Mouse (Mus musculus) Patski (cell line): ENCODE results near the gene Herc6. TPM values are rescaled to one million over a fixed set of nuclear protein-coding genes. Genes with fewer than 3 reads are reported as not detected.

Source experiments
- ATAC-seq: fragments of 100-300 bp; one replicate; pipeline ENCODE4 v1.8.0; 2021
- CTCF ChIA-PET: fragments of 350-600 bp; sonication (Branson Sonifier 250); formaldehyde crosslinking; loops from one replicate; lab custom pipeline; 2022; ENCODE audit warnings: inconsistent platforms; lab: Charles Lee
- POLR2A ChIA-PET: fragments of 350-600 bp; sonication (Branson Sonifier 250); formaldehyde crosslinking; loops from one replicate; lab custom pipeline; 2022; ENCODE audit warnings: antibody characterized with exemption, inconsistent platforms; lab: Charles Lee
- DNase-seq: peaks from one replicate; pipeline ENCODE4 v3.0.0-alpha.2; 2011; ENCODE audit warnings: low read depth, low spot score
- H3K27me3 ChIP-seq: fragments of 371-371 bp; one replicate; pipeline ENCODE4 v1.5.1; 2021
- CTCF ChIP-seq: fragments of 100-300 bp; IDR thresholded peaks from one replicate; pipeline ENCODE4 v1.5.1; 2021
- in situ Hi-C: fragments of 300-500 bp; cut with MboI; formaldehyde crosslinking; loops from 3 replicates; pipeline ENCODE4 v1.11.1; 2018; ENCODE audit warnings: low pct_unique_long_range_greater_than_20kb, mixed read lengths
- polyA plus RNA-seq: library from polyadenylated mRNA; unstranded; gene quantifications from one replicate; pipeline ENCODE4 v1.2.3, GENCODE M21; 2021

The Herc6 gene
- polyA plus RNA-seq, 1 experiment from 2014 or later: 13.5 TPM

DNA sequence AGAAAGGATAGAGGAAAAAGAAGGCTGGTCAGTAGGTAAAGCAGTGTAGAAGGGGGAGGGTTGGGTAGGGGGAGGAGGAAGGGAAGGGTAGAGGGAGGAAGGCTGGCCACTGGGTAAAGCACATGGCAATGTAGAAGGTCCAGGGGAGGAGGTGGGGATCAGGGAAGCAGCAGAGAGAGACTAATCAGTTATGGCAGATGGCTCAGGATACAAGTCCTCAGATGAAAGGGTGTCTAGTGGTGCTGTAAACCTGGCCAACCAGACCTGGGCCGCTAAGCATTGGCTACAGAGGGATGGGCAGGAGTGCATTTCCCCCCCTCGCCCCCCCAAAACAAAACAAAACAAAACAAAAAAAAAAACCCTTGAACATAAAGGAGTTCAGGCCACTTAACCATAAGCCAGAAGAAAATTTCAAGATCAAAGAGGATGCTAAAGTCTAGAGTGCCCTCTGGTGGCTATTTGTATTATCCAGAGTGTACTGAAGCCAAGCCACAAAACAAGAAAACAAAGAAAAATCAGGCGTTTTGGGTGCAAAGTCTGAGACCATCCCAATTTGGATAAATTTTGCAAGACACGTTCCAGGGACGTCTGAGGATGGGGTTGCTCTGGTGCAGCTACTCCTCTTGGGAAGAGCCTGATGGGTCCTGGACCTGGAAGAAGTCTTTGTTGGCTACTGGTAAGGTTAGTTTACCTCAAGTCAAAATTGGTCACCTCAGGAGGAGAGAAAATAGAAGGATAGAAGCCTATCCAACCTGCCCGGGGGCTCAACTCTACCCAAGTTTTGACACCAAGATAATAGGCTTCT lies 10.4 kb upstream of the Herc6 start:
- DNase-seq (no peak), ATAC-seq (peak; percentile 69)
- in situ Hi-C loops: loop anchor here (5.0 to 10.0 kb wide), 2 partner anchors 136 to 763 kb away; no protein-coding TSS in a partner anchor
- POLR2A ChIA-PET: no interaction called here
- H3K27me3 ChIP-seq: no peaks in the 10 kb centered on the region
- CTCF ChIA-PET: interaction anchor here (0.9 kb wide), 1 partner anchor 289 kb away, joined by 4 read pairs; no protein-coding TSS in a partner anchor
- TF ChIP-seq CTCF: peak; percentile 72

DNA sequence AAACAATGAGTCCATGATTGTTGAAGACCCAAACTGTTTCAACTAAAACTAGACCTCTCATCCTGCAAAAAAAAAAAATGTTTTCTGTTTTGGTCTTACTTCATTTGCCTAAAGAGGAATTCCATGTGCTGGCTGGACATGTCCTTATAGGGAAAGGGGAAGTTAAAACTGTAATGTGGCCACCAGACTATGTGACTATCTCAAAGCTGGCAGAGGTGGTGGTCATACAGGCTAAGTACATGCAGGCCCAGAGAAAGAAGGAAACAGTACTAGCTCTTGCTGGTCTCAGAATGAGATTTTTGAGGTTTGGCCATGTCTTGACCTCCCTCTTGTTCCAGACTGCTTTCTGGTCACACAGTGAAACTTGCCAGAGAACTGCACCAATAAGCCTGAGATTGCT lies 9.2 kb upstream of the Herc6 start:
- ATAC-seq (no peak), DNase-seq (no peak)
- ChIA-PET POLR2A (no interaction called here), CTCF (interaction anchor here (1.2 kb wide), 1 partner anchor 38 kb away, joined by 3 read pairs; no protein-coding TSS in a partner anchor)
- TF ChIP-seq CTCF: no peak
- in situ Hi-C loops: loop anchor here (5.0 to 10.0 kb wide), 2 partner anchors 137 to 764 kb away; no protein-coding TSS in a partner anchor
- H3K27me3 ChIP-seq: no peaks in the 10 kb centered on the region

DNA sequence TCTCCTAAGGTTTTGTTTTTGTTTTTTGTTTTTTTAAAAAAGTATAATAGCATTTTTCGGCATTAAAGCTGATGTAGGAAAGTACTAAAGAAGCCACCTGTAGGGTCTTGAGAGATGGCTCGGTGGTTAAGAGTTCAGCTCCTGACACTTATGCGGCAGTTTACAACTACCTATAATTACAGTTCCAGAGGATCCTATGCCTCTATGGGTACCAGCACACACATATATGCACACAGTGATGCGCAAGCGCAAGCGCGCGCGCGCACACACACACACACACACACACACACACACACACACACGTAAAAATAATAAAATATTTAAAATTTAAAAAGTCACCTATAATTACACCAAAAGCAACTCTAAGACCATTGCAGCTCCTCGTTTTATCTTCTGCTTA lies 795 bp downstream of the Herc6 start:
- ATAC-seq (no peak), DNase-seq (no peak)
- ChIA-PET POLR2A (interaction anchor here (1.9 kb wide), 1 partner anchor 47 kb away, joined by 7 read pairs; no protein-coding TSS in a partner anchor), CTCF (interaction anchor here (1.1 to 1.7 kb wide), 6 partner anchors 9 to 231 kb away, joined by 3 to 7 read pairs (median 4); partner anchors contain the start of gene Ppm1k)
- TF ChIP-seq CTCF: no peak
- in situ Hi-C loops: no loop called here
- no peaks in the 10 kb centered on the region for H3K27me3 ChIP-seq

DNA sequence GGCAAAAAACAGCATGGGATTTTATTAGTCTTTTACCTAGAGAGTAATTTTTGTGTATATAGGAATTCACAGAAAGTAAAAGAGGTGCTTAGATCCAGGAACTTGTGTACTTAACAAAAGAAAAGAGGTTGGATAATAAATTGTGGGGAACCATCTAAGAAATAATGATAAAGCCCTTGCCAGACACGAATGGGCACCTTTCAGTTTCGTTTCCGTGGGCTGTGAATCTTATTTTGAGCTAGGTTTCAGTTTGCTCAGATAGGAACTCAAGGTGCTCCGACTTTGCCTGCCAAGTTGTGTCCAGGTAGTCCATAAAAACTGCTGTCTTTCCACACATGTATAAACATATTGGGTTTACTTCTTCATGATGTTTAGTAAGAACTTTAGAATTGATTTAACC lies 1.6 kb downstream of the Herc6 start:
- DNase-seq (no peak), ATAC-seq (no peak)
- in situ Hi-C loops: no loop called here
- H3K27me3 ChIP-seq: no peaks in the 10 kb centered on the region
- POLR2A ChIA-PET: no interaction called here
- CTCF ChIA-PET: interaction anchor here (1.1 to 1.7 kb wide), 2 partner anchors 27 to 48 kb away, joined by 3 to 7 read pairs; partner anchors contain the start of gene Ppm1k
- no peak for TF ChIP-seq CTCF

DNA sequence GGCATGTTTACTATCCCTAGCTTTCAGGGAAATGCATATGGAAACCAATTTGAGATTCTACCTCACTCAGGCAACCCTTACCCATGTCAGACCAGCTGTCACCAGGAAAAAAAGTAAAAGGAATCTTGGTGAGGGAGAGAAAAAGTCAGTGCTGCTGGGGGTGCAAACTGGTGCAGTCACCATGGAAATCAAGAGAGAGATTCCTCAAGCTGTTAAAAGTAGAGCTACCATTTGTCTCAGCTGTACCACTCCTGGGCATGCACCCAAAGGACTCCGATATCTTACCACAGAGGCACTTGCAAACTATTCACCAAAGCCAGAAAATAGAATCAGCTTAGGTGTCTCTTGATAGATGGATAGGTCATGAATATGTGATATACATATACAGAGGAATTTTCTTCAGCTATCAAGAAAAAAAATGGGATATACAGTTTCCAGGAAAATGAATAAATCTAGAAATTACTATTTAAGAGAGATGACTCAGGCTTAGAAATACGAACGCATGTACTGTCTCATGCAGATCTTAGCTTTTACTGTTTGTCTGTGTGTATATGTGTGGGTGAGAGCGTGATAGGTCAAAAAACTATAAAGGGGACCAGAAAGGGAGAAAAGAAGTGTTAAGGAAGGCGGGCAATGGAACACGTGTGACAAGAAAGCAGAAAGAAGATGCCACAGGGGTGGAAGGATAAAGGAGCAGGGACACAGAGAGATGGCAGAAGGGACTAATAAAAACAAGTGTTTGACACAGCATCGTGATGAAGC lies 24.9 kb downstream of the Herc6 start:
- ChIA-PET POLR2A (interaction anchor here (0.8 kb wide), 1 partner anchor 41 kb away, joined by 3 read pairs; no protein-coding TSS in a partner anchor), CTCF (interaction anchor here (1.1 to 1.3 kb wide), 2 partner anchors 10 to 48 kb away, joined by 3 to 6 read pairs; no protein-coding TSS in a partner anchor)
- no peak for DNase-seq
- no peak for ATAC-seq
- in situ Hi-C loops: loop anchor here (10.0 kb wide), 1 partner anchor 259 kb away; no protein-coding TSS in a partner anchor
- H3K27me3 ChIP-seq: no peaks in the 10 kb centered on the region
- no peak for TF ChIP-seq CTCF

DNA sequence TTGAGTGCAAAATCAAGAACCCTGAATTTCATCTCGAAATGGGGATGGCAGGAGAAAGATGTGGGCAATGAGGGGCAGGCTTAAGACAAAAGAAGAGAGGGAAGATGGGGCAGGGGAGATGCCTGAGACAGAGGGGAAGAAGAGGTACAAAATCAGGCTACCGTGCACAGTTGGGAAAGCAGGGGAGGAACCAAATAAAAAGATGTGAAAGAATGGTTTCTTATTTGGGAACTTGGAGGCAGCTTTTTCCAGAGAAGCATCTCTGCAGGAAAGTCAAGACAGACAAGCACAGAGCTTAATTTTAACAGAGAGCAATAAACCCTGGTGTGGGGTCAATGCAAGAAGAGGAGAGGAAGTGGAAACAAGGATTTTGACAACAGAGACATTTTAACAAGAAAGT lies 27.2 kb downstream of the Herc6 start:
- POLR2A ChIA-PET: interaction anchor here (0.6 kb wide), 1 partner anchor 215 kb away, joined by 3 read pairs; no protein-coding TSS in a partner anchor
- CTCF ChIA-PET: interaction anchor here (1.4 kb wide), 1 partner anchor 13 kb away, joined by 4 read pairs; no protein-coding TSS in a partner anchor
- TF ChIP-seq CTCF: no peak

DNA sequence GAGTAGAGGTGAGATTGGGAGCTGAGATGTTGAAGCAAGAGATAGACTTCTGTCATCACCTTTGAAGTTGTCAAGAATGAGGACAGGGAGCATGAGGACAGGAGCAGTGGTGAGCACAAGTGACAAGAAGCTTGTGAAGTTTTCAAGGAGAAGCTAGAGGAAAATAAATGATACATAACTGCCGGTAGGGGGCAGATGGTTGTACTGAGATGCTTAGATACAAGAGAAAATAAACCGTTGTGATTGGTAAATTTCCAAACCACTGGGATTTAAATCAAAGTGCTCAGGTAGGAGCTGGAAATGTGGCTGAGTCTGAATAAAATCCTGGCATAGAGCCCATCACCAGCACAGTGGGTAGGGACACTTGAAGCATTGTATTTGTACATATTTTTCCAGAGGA lies 28.8 kb downstream of the Herc6 start:
- CTCF ChIA-PET: interaction anchor here (1.1 to 1.2 kb wide), 2 partner anchors 10 to 28 kb away, joined by 3 to 8 read pairs; no protein-coding TSS in a partner anchor
- in situ Hi-C loops: loop anchor here (10.0 kb wide), 1 partner anchor 255 kb away; no protein-coding TSS in a partner anchor
- ATAC-seq (no peak), DNase-seq (no peak)
- peak; percentile 48 for TF ChIP-seq CTCF
- POLR2A ChIA-PET: no interaction called here
- no peaks in the 10 kb centered on the region for H3K27me3 ChIP-seq

More for the DNA sequence above, 27.2 kb downstream of the Herc6 start:
- no peaks in the 10 kb centered on the region for H3K27me3 ChIP-seq
- no peak for ATAC-seq
- in situ Hi-C loops: loop anchor here (10.0 kb wide), 1 partner anchor 257 kb away; no protein-coding TSS in a partner anchor
- DNase-seq: no peak

DNA sequence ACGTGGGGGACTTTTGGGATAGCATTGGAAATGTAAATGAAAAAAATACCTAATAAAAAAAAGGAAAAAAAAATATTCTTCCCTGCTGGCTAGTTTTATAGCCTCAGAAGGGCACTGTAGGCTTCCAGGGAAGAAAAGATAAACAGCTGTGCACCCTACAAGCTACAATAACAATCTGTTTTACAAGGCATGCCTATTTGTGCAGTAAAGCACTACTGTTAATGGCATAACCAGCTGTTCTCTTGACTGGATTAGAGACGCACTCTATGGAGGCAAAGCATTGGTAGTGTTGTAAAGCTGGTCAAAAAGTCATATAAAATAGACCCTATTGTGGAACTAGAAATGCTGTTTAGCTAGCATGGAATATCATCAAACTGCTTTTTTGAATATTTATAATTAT lies 35.0 kb downstream of the Herc6 start:
- DNase-seq (no peak), ATAC-seq (no peak)
- ChIA-PET CTCF (no interaction called here), POLR2A (no interaction called here)
- no peak for TF ChIP-seq CTCF
- no peaks in the 10 kb centered on the region for H3K27me3 ChIP-seq
- in situ Hi-C loops: no loop called here

DNA sequence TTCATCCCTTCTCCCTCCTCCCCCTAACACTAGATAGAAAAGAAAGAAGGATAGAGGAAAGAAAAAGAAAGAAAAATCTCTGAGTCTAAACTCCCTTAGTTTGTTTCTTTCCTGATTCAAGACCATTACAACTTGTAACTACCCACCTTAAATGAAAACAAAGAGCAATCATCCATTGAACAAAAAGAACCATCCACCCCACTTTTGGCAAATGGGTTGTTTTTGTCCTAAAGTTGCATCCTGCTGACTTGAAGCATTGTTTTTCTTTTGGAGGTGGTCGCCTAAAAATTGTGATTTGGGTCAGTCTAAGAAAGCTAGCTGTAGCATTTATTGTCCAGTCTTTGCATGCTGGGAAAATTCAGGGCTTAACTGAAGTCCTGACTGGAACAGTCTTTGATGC lies 58.7 kb downstream of the Herc6 start:
- POLR2A ChIA-PET: interaction anchor here (0.6 kb wide), 1 partner anchor 218 kb away, joined by 3 read pairs; no protein-coding TSS in a partner anchor
- DNase-seq (no peak), ATAC-seq (no peak)
- TF ChIP-seq CTCF: no peak
- CTCF ChIA-PET: interaction anchor here (1.6 kb wide), 1 partner anchor 9 kb away, joined by 4 read pairs; no protein-coding TSS in a partner anchor
- no peaks in the 10 kb centered on the region for H3K27me3 ChIP-seq
- in situ Hi-C loops: no loop called here

DNA sequence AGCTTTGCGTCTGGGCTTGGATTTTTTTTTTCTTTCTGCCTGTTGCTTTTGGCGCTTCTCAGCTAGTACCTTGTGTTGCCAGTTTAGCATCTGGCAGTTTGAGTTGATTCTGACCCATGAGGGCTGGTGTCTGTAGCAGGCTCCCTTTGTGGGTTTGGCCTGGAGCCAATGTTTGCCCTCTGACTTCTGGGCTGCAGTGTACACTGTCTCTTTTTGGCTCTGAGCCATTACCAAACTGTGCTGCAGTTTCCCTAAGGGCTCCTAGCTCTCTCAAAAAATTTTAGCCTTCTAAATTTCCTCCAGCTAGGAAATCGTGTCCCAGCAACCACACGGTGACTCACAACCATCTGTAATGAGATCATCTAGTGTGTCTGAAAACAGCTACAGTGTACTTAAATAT lies 61.0 kb downstream of the Herc6 start:
- no peak for TF ChIP-seq CTCF
- ATAC-seq: peak; percentile 98
- no peaks in the 10 kb centered on the region for H3K27me3 ChIP-seq
- in situ Hi-C loops: no loop called here
- CTCF ChIA-PET: no interaction called here
- DNase-seq: peak; percentile 97
- POLR2A ChIA-PET: interaction anchor here (0.6 to 0.7 kb wide), 2 partner anchors 16 to 126 kb away, joined by 3 read pairs; no protein-coding TSS in a partner anchor
